Mouse (Mus musculus): ENCODE data around the gene Slc39a11.

The Slc39a11 gene

DNA sequence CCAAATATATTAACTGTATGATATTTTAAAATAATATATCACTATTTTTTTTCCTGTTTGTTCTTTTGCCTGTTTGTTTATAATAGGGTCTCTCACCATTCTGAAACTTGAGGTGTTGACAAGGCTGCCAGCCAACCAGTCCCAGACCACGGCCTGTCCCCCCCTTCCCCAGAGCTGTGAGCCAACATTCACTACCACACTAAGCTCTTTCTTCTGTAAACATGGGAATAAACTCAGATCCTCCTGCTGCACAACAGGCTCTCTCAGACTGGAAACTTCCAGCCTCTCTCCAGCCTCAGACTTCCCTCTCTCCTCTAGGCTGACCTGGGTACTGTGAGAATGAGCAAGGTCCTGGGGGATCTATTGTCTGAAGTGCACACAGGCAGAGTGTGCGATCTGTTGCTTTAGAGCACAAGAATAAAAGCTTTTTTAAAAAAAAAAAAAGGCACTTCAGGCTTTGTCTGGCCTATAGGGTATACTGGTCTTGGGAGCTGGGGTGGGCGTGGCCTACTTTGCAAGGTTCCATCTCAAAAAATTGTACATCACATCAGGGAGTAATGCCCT, 322.3 kb downstream of the Slc39a11 start:
- no peak for DNase-seq

DNA sequence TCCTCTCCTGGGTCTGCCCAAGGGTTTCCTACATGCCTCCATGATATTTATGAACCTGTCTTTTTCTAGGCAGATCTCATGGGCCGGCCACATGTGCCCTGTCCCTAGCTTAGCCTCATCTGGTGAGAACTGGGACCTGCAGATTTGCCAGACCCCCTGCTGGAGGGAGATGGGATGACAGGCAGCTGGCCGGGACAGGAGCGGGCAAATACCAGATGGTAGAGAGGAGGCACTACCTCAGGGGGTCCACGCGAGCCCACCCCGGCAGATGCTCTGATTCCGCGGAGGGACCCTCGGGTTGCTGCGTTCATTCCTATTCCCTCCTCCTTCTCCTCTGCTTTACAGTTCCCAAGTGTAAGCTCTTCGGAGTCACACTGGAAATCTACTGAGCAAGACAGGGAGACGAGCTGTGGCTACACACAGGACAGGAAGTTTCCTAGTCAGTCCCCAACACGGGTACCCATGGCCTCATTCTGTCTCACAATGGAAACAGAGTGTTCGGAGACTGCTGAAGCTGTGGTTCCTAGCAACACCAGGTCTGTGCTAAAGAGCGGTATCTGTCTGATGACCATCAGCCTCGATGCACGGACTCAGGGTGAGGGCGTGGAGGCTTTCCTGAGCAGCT, 323.4 kb downstream of the Slc39a11 start:
- peak; percentile 84 for DNase-seq

DNA sequence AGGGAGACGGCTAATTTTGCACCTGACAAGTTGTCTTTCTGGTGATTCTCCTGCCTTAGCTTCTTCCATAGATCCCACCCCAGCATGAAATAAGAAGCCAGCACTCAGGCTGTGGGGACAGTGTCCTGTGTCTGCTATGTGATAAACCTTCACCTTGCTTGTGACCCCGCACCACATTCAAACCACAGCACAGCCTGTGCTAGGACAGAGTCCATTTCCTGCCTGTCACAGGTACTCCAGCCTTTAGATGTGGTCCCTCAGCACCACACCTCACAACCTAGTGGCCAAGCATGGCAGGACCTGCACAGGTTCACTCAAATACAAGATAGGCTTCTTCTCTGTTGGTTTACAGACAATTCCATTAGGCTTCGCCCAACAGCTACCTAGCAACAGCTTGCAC, 328.3 kb downstream of the Slc39a11 start:
- no peak for DNase-seq

DNA sequence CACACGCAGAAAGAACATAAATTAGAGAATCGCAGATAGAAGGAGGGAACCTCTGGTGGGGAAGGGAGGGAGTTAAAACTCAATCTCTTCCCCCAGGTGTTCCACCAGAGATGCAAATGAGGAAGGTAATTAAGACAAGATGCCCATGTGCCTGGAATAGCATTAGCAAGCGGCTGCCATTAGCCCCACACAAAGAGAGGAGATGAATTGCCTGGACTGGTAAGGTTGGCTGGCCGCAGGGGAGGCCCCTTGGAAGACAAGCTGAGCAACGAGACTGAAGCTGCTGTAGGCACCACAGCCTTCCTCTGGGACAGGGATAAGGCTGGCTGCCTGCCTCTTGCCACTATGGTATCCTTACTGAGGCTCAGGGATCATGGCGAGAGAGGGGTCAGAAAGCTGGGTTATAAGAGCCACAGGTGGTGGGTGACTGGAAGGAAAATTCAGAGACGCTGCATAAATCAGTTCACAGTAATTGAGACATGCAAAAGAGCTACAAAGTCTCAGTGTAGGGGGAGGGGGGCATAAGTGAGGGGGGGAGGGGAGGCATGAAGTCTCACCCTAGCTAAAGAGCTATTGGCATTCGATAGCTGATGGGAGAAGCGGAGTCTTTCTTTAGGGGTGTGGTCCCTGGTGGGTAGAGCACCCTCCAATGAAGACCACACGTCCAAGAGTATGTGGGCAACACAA, 340.5 kb downstream of the Slc39a11 start:
- no peak for DNase-seq

DNA sequence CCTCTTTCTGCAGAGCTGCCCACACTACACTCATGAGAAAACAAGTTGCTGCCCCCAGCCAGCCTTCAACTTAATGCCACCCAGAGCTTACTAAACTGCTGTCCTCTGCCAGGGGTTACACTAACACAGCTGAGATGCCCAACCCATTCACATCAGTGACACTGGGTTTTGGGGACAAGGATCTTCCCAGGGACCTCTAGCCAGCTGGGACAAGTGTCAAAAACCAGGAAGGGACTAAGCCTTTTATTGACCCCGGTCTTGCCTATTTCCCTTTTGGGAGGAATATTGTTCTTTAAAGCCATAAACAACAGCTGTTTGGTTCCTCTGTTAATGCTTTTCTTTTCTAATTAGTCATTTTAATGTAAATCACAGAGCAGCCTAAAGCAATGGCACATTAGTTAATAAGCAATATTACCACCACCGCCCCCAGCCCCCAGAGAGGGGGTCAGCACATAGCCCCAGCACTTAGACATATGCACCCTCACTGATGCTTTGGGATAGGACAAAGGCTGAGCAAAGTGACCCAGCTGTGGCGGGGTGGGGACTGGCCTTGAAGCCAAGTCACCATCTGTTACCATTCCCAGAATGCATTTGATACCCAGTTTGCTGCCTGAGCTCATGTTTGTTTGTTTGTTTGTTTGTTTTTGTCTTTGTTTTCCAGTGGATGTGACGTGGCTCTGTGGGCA, 341.5 kb downstream of the Slc39a11 start:
- DNase-seq = no peak

DNA sequence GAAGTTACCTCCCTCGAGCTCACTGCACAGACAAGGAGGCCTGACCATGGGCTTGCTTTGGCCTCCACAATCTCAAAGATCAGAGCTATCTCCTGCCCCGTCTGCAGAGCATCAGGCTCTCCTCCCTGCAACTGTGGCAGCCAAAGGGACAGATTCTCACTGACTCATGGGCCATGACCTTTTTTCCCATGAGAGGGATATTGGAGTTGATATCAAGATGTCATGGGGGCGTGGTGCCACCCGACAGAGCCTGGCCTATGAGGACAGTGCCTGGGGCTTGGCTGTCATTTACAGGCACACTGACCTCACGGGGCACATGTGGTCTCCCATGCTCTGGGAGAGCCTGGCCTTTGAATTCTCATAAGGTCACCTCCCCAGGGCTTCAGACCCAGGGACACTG, 346.7 kb downstream of the Slc39a11 start:
- DNase-seq = peak; percentile 22

DNA sequence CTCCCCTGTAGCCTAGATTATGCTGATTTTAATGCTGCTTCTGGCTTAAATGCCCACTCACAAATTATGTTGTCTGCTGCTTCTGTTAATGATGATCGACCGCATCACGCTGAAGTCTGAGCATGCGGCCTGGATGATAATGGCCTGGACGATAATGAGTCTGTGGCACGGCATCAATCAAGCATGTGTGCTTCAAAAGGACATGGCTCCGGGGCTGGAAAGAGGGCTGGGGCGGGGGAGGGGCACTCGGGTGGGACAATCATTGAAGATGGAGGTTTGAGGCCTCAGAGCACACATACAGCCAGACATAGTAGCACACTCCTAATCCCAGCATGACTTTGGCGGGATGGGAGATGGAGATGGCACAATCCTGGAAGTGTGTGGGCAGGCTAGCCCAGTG, 350.4 kb downstream of the Slc39a11 start:
- no peak for DNase-seq

DNA sequence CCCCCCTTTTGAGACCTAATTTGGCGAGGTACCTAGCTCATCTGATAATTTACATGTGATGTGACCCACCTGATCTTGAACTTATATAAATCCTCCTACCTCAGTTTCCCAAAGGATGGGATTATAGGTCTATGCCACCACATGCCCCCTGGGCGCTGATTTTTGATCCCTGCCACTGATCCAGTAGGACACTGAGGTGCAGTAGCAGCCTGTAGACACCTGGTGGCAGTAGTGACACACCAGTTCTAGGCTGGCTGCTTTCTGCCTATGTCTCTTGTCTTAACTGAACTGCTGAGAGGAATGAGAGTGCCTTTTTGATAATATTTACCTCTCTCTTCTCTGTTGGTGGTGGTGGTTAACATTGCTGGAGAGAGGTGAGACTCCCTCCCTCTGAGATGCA, 352.1 kb downstream of the Slc39a11 start:
- DNase-seq = peak; percentile 84

DNA sequence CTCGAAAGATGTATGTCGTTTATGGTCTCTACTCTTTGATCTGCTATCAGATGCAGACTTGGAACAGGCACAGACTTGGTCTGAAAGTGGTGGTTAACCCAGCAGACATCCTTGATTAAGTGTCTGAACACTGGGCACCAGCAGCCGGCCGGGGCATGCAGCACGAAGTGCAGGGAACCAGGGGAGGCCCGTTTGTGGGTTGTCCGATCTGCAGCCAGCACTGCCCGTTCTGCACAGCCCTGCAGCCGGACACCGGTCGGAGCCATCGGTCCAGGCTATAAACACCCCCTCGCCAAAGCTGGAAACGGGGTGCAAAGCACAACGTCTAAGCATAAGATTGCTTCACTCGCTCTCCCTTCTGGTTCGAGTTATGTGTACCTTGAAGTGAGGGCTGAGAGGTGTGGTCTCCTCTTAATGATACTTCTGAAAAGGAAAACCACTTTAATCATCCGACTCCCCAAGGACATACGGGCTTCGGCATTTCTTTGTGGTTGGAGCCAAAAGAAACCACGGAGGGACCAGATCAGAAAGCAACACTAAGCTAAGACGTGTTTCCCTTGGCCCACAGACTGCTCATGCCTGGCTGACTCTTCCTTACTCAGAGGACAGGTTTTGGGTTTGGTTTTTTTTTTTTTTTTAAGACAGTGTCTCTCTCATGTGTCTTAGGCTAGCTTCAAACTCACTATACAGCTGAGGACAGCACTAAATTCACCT, 352.8 kb downstream of the Slc39a11 start:
- DNase-seq = no peak

DNA sequence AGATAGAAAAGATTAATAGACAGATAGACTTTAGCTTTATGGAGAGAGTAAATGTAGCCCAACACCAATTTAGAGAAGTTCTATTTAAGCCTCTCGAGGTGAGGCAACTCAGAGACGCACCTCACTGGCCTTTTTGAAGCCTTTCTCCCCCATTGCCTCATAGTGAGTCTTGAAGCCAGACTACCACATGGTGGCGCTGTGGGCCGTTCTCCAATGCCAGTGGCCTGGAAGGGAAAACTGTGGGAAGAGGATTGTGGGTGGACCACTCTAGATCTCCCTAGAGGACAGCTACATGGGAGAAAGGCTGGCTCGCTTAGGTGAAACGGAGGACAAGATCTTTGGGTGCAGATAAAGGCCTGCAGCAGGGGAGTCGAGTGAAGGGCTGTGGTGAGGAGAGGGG, 353.7 kb downstream of the Slc39a11 start:
- peak; percentile 88 for DNase-seq

DNA sequence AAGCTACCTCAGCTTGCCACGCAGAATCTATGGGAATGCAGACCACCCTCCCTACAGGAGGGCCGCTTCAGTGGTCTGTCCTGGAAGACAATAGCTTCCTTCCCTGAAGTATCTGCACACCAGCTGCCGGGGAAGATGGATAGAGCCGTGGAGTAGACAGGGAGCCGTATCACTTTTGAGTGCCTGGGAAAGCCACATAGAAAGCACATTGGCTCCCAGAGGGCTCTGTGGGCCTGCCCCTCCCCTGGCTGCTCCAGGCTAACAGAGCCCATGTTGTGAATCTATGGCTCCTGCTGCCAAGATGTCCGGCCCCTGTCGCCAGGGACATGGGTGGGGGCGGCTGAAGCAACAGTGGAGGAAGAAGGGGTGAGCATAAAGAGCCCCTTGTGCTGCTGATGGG, 355.4 kb downstream of the Slc39a11 start:
- no peak for DNase-seq

DNA sequence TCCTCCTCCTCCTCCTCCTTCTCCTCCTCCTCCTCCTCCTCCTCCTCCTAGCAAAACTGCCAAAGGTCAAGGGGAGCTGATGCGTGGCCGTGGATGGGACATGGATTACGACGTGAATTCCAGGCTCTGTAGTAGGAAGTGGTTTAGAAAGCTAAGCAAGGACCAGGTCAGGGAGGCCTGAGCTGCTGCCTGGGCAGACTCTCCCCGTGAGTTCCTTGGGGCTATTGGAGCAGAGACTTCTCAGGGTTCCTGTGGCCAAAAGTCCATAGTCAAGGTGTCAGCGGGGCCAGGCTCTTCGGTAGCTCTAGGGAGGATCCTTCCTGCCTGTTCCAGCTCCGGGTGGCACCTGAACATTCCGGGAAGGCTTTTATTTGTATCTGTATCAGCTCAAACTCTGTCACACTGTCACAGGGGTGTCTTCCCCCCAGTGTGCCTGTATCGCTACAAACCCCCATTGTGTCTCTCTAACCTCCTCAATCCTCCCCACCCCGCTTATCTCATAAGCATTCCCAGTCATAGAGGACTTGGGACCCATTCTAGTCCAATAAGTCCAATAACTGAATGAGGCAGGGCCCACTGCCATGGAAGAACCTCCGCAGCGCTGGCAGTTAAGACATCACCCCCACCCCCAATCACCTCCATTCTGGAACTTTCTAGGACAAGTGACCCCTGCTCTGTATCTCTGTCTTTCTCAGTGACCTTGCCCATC, 356.8 kb downstream of the Slc39a11 start:
- DNase-seq = no peak

DNA sequence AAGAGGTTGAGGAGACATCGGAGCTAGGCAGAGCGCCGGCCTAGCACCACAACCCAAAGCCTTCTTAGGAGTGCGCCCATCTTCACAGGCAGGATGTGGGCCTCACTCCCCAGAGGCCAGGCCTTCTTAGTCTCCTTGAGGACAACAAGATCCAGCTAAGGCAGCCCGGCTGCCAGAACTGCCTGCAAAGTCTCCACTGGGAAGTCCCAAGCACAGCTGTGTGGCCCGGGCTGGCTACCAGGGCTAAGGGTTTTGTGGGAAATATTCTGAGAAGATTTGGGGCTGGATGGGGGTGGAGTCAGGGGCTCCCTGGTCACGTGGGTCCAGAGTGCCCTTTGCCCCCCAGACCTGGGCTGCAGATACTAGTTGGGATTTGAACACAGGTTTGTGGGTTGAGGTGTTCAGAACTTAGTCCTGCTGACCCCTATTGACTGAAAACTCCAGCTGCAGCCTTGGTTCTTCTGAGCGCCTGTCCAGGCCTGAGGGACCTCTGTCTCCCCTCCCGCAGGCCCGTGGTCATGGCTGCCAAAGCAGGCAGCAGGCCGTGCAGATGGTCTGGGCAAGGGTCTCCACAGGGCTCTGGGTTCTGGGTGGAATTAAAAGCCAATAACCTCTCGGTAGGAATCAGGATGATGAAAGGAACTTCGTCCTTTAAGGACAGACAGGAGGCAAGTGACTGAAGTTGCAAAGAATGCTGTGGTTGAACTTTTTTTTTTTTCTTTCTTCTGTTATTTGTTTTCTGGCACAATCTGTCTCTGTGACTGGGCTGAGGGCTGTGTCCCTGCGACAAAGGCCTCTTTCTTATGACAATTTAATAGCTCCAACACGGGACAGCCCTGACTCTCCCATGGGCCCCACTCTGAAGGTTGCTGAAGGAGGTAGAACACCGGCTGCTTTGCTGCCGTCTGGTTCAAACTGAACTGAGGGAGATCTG, 357.8 kb downstream of the Slc39a11 start:
- DNase-seq = no peak

DNA sequence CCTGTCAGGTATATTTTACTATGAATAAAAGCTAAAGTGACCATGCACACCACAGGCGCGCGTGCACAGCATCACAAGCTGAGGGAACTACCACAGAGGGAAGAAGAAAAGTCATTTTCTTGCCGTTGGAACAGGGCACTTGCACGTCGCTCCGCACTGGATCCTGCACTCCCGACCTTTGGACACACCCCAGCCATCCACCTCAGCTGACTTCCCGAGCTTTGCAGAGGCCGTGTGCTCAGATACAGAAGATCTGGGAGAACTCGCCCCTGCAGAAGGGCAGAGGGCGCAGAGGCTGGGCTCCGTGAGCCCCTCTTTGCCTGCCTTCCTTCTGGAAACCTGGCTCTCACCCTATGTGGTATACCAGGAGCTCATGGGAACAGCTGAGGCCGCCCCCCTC, 359.0 kb downstream of the Slc39a11 start:
- DNase-seq = no peak

DNA sequence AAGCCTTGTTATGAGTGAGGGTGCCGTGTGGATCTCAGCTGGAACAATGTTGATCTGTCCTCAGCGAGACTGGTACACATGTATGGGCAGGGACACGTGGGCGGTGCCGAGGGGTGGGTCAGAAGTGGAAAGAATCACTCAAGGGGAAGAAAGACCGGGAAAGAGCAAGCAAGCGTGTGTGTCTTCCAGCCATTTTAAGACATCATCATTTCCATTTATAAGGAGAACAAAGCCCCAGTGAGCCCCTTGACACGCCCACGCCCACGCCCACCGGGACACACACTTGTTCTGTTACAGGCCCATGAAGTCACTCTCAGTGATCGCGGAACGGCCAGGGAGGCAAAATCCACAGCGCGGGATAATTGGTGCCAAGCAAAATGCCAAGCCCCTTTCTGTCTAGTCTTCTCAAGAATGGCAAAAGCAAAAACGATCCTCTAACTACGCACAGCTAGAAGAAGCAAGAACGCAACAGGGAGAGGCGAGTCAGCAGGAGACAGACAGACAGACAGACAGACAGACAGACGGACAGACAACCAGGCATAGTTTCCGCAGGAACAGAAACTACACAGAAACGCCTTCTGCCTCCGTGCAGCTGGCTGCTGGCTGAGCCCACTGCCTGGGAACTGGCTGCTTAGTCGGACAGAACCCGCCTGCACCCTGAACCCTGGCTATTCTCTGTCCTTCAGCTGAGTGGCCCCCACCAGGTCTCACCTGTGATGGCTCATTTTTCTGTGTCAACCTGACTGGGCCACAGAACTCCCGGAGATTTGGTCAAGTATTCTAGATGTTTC, 364.7 kb downstream of the Slc39a11 start:
- no peak for DNase-seq

DNA sequence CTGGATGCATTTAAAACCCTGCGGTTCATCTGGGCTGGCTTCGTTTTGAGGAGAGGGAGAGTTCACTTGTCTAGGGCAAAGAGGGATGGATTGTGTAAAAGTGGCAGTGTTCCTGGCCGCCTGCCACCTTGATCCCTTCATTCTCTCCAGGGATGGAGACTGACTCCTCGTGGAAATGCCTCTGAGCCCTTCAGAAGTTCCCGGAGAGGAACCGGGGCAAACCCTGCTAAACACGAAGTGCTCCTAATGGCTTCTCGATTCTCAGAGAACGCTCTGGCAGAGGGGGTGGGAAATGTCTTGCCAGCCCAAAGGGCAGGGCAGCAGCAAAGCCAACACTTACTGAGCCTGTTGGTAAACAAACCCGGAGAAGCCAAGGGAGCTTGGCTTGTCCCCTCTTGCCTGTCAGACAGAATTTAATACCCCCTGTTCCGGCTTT, 366.5 kb downstream of the Slc39a11 start:
- peak; percentile 58 for DNase-seq

DNA sequence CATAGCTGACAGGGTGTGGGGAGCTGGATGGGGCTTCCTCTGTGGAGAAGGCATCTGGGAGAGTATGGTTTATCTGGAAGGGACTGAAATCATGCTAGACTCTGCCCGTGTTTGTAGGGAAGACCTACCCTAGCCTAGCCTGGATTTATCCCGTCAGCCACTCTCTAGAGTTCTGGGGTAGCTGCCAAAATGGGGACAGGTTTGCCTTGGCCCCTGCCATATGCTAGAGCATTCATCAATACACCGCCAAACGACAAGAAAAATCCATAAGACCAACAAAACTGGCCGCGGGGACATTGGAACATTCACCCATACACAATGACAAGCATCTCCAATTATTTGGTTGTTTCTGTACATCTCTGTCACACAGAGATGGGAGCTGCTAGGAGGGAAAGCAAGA, 371.6 kb downstream of the Slc39a11 start:
- no peak for DNase-seq

DNA sequence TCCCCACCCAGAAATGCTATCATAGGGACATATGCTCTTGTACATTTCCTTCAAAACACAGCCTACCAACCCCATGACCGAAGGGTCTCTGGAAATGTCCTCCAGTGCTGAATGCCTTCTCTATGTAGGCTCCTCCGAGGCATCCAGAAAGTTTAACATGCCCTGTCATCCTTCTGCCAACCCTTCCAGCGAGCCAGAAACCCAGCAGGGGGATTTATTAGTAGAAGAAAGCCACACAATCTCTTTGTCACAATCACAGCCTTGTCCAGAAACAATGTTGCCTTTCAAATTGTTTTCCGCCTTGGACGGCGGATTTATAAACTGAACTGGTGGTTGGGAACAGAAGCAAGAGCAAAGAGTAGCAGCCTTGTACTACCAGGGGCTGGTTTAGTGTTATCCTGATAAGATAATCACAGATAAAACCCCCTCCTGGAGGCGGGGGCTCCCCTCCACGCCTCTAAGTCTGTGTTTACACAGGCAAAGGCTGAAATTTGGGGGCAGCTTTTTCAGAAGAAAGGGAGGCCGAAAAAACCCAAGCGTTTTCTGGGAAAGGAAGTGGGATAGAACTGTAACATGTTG, 372.8 kb downstream of the Slc39a11 start:
- no peak for DNase-seq

DNA sequence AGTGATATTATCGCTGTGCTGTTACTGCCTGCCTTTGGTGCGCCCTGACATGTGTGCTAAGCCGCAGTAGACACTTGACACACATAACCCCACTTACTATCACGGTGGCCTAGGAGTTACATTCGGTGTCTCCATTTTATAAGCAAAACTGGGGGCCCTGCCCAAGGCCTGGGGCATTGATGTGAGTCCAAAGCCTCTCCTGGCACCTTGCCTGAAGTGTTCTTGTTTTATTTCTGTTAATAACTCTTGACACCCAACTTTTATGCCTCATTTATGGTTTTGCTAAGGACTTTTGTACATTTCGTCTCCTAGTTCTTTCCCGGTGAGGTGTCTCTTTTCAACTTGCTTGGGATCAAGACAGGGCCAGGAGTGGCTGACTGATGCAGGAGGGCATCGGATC, 373.4 kb downstream of the Slc39a11 start:
- DNase-seq = no peak

DNA sequence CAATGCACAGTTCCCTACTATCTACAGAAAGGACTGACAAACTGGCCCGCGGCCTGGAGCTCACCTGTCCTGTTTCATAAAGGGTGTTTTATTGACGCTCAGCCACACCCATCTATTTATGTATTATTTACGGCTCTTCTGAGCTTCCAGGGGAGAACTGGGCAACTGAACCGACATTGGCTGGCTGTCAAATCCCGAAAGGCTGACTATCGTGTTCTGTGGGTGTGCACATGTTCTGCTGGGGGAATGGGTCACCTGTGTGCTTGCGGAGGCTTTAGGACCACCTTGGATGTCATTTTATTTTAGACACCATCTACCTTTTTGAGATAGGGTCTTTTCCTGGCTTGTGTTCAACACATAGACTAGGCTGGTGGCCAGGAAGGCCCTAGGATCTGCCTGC, 375.8 kb downstream of the Slc39a11 start:
- no peak for DNase-seq

Data from lung, postnatal 10 days (tissue).